Mouse (Mus musculus) E14TG2a.4 (cell line): ENCODE results near the gene Pla2g1b.
"Not testable (repeated sequence)": the region's sequence is repeated elsewhere in the genome, so short reads cannot be mapped to it uniquely, and the experiment has no call there.

Experiments
- CTCF ChIP-seq: conservative IDR thresholded peaks from 2 replicates; pipeline ENCODE4 v1.5.1; 2014; ENCODE audit warnings: low read length
- NANOG ChIP-seq: IDR thresholded peaks from 2 replicates; pipeline ENCODE4 v1.6.1; 2014; ENCODE audit warnings: borderline replicate concordance, low read length, mixed read lengths
- POU5F1 ChIP-seq: IDR thresholded peaks from 2 replicates; pipeline ENCODE4 v1.6.1; 2014; ENCODE audit warnings: low read length, borderline replicate concordance

DNA sequence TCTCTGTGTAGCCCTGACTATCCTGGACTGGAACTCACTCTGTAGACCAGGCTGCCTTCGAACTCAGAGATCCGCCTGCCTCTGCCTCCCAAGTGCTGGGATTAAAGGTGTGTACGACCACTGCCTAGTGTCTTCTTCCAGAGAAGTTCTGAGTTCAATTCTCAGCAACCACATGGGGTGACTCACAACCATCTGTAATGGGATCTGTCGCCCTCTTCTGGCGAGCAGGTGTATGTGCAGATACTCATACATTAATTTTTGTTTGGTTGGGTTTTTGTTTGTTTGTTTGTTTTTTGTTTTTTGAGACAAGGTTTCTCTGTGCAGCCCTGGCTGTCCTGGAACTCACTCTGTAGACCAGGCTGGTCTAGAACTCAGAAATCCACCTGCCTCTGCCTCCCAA is 23.4 kb upstream of the Pla2g1b start:
- peak; percentile 68 for TF ChIP-seq CTCF
- TF ChIP-seq NANOG, POU5F1: not testable (repeated sequence)
